Mouse (Mus musculus) heart, embryonic 14.5 days (tissue): ENCODE measurements around the gene Vmn1r39. TPM values are rescaled to one million over a fixed set of nuclear protein-coding genes. Genes with fewer than 3 reads are reported as not detected.
"Not testable (repeated sequence)": the region's sequence is repeated elsewhere in the genome, so short reads cannot be mapped to it uniquely, and the experiment has no call there.

Experiments
- ATAC-seq: fragments of 200-750 bp; cut with Nextera tagmentation; 2 replicates; pipeline ENCODE4 v1.8.0; 2017; ENCODE audit warnings: low read depth, moderate TSS enrichment; ENCODE audit not compliant: insufficient number of reproducible peaks, insufficient read depth, low FRiP score
- H3K27ac ChIP-seq, 2 experiments: fragments of 200-500 bp in 1 of 2; fragments of 300-500 bp in 1 of 2; sonication (generic) in 1 of 2; replicated peaks in 1 of 2; 2 replicates each; pipeline ENCODE4 v1.5.1; 2012 to 2014; ENCODE audit warnings: low read depth in 2 of 2, low read length in 2 of 2, control low read depth in 1 of 2, mild to moderate bottlenecking in 1 of 2, mixed read lengths in 1 of 2; ENCODE audit not compliant: control insufficient read depth in 1 of 2, insufficient read depth in 1 of 2
- H3K27me3 ChIP-seq: fragments of 300-500 bp; sonication (generic); 2 replicates; pipeline ENCODE4 v1.6.1; 2014; ENCODE audit warnings: mild to moderate bottlenecking, low read length, control low read depth; ENCODE audit not compliant: control insufficient read depth, insufficient read depth
- H3K36me3 ChIP-seq: fragments of 300-500 bp; sonication (generic); 2 replicates; pipeline ENCODE4 v1.6.1; 2014; ENCODE audit warnings: mild to moderate bottlenecking, control low read depth, low read length, mixed read lengths; ENCODE audit not compliant: control insufficient read depth, insufficient read depth
- H3K4me1 ChIP-seq, 2 experiments: fragments of 200-500 bp in 1 of 2; fragments of 300-500 bp in 1 of 2; sonication (generic) in 1 of 2; 2 replicates each; pipeline ENCODE4 v1.6.1; 2012 to 2014; ENCODE audit warnings: low read length in 2 of 2, control low read depth in 1 of 2, mixed read lengths in 1 of 2; ENCODE audit not compliant: control insufficient read depth in 2 of 2, insufficient read depth in 2 of 2
- H3K4me2 ChIP-seq: fragments of 300-500 bp; sonication (generic); 2 replicates; pipeline ENCODE4 v1.6.1; 2014; ENCODE audit warnings: mild to moderate bottlenecking, low read length
- H3K4me3 ChIP-seq, 2 experiments: fragments of 200-500 bp in 1 of 2; fragments of 300-500 bp in 1 of 2; sonication (generic) in 1 of 2; 2 replicates each; pipeline ENCODE4 v1.5.1; 2012 to 2014; ENCODE audit warnings: low read length in 2 of 2, mild to moderate bottlenecking in 2 of 2, control low read depth in 1 of 2, low read depth in 1 of 2, moderate library complexity in 1 of 2; ENCODE audit not compliant: control insufficient read depth in 1 of 2, insufficient read depth in 1 of 2
- H3K9ac ChIP-seq: fragments of 300-500 bp; sonication (generic); 2 replicates; pipeline ENCODE4 v1.6.1; 2014; ENCODE audit warnings: mild to moderate bottlenecking, low read length
- H3K9me3 ChIP-seq: fragments of 300-500 bp; sonication (generic); 2 replicates; pipeline ENCODE4 v1.6.1; 2016; ENCODE audit warnings: low read length, control low read depth; ENCODE audit not compliant: control insufficient read depth
- WGBS: fragments of 180-500 bp; shearing (Covaris S2); extraction: QIAGEN DNeasy Blood & Tissue Kit; methylation state at CpG from one replicate; pipeline ENCODE4 v1.1.7; 2014; 5-methylcytosine and 5-hydroxymethylcytosine counted together
- polyA plus RNA-seq: library from polyadenylated mRNA; unstranded; fragments of >200 nt; fragmentation: Nextera tagmentation; extraction: Ambion mirVana; gene quantifications from 2 replicates; pipeline ENCODE4 v1.2.1, GENCODE M21; 2014

Vmn1r39 gene
- polyA plus RNA-seq, 1 experiment from 2014 or later, result not detected

GRCm38 (mm10) chr6:66805713-66806112, 4.7 kb downstream of the Vmn1r39 start:
- Histone ChIP-seq H3K9me3 (no peaks in the 10 kb centered on the region), H3K27me3 (no peaks in the 10 kb centered on the region), H3K27ac (no peak overlapping the region), H3K36me3 (no peaks in the 10 kb centered on the region), H3K4me3 (no peak overlapping the region), H3K4me2 (no peak overlapping the region), H3K9ac (no peak overlapping the region), H3K4me1 (no peaks in the 10 kb centered on the region)
- WGBS, result 73% methylated on average over 3 of the region's 3 CpGs
- ATAC-seq, result no peak

- not testable (repeated sequence) for H3K9me3 ChIP-seq, H3K4me3 ChIP-seq, H3K27ac ChIP-seq, H3K4me2 ChIP-seq, H3K9ac ChIP-seq, H3K4me1 ChIP-seq, ATAC-seq, H3K36me3 ChIP-seq, H3K27me3 ChIP-seq
Measured at GRCm38 (mm10) chr6:66782527-66782926, 27.9 kb downstream of the Vmn1r39 start, which contains the start of gene Vmn1r38. TSS of gene Vmn1r38 (minus strand) at chr6:66782627.

Other genes starting within 250 kb of the Vmn1r39 start
- not detected in 2 replicates for gene Vmn1r33, start 192.3 kb downstream of the Vmn1r39 start, polyA plus RNA-seq
- not detected in 2 replicates for gene Vmn1r34, start 166.7 kb downstream of the Vmn1r39 start, polyA plus RNA-seq
- not detected in 2 replicates for gene Vmn1r35, start 124.7 kb downstream of the Vmn1r39 start, polyA plus RNA-seq
- gene Vmn1r36, start 91.4 kb downstream of the Vmn1r39 start, polyA plus RNA-seq, result not detected in 2 replicates
- gene Vmn1r37, start 81.2 kb downstream of the Vmn1r39 start, polyA plus RNA-seq, result not detected in 2 replicates
- gene Vmn1r38, start 28.0 kb downstream of the Vmn1r39 start, polyA plus RNA-seq, result not detected in 2 replicates
- 72.4 and 73.9 TPM in 2 replicates for gene Gng12, start 85.8 kb upstream of the Vmn1r39 start, polyA plus RNA-seq
- gene Gadd45a, start 226.8 kb upstream of the Vmn1r39 start, polyA plus RNA-seq, result 4.4 TPM in 2 replicates